ENCODE assay signal across 8 mouse cellular contexts in genomic region chr10:83652205-83652866, GRCm38 (mm10). TPM values are rescaled to one million over a fixed set of nuclear protein-coding genes. Genes with fewer than 3 reads are reported as not detected.
DNase-seq lines count a peak whose midpoint lies in the region; ATAC-seq and TF ChIP-seq lines count a peak whose summit lies in the region.
"Not testable (repeated sequence)": the region's sequence is repeated elsewhere in the genome, so short reads cannot be mapped to it uniquely, and the experiment has no call there.

No protein-coding gene starts in this region.

- not testable (repeated sequence) for H3K79me2 ChIP-seq in MEL (ENCODE audit: control insufficient read depth, insufficient read depth, low read length, poor library complexity)

- TF ChIP-seq CTCF in MEL (IDR thresholded peaks at IDR 0.05 in 2 of 3, conservative IDR thresholded peaks at IDR 0.05 in 1 of 3; ENCODE audit: control insufficient read depth in 1 of 3, insufficient read depth in 1 of 3, low read depth in 2 of 3, low read length in 3 of 3, poor library complexity in 1 of 3, severe bottlenecking in 1 of 3) = peak in 2 of 3 experiments; percentile 11; a peak in 2 of 6 replicates
- TF ChIP-seq CTCF in gastrocnemius, adult 2 months (IDR thresholded peaks at IDR 0.05) = peak; percentile 11; the same call in 1 of the 2 replicates
- peak; percentile 26; the same call in 1 of the 2 replicates for TF ChIP-seq CTCF in hindbrain, postnatal 0 days (IDR thresholded peaks at IDR 0.05; ENCODE audit: low read depth)
- peak; percentile 32 for TF ChIP-seq CTCF in layer of hippocampus, adult 2 months (conservative IDR thresholded peaks at IDR 0.05)

- TF ChIP-seq POLR2A in MEL (IDR thresholded peaks at IDR 0.05; ENCODE audit: control insufficient read depth in 1 of 2, insufficient read depth in 1 of 2, low read depth in 1 of 2, low read length in 2 of 2, poor library complexity in 1 of 2) = not testable (repeated sequence)

- ATAC-seq in hindbrain, postnatal 0 days = not testable (repeated sequence)

- DNase-seq in 3T3-L1 (ENCODE audit: low read depth, low spot score) (peak; percentile 16), MEL (ENCODE audit: low read depth, low spot score) (peak; percentile 48)
- DNase-seq in CD4-positive helper T cell, adult 2 months (ENCODE audit: low read depth, low spot score) = peak; percentile 24
- DNase-seq in cerebellum, adult 11 months = peak; percentile 28
- peak; percentile 32 for DNase-seq in cerebellum, adult 8-10 months
- not testable (repeated sequence) for DNase-seq in gastrocnemius, adult 2 months; hindbrain, postnatal 0 days (ENCODE audit: low spot score); layer of hippocampus, adult 2 months (ENCODE audit: low spot score in 2 of 2)

- H3K4me2 ChIP-seq in hindbrain, postnatal 0 days (ENCODE audit: low read depth, low read length) = not testable (repeated sequence)

- 82% methylated on average over 19 of the region's 19 CpGs for WGBS in hindbrain, postnatal 0 days

- not testable (repeated sequence) for H3K36me3 ChIP-seq in MEL (ENCODE audit: control insufficient read depth in 1 of 2, insufficient read depth in 2 of 2, low read length in 2 of 2); hindbrain, postnatal 0 days (ENCODE audit: insufficient read depth, low read length)

- H3K9me3 ChIP-seq in MEL (replicated peaks; ENCODE audit: insufficient read depth, low read length); hindbrain, postnatal 0 days (ENCODE audit: low read length): not testable (repeated sequence)

- peak; percentile 26 for TF ChIP-seq RAD21 in MEL (IDR thresholded peaks at IDR 0.05; ENCODE audit: low read depth, low read length)

- H3K4me1 ChIP-seq in MEL (ENCODE audit: control insufficient read depth in 1 of 2, insufficient read depth in 2 of 2, low read length in 2 of 2) = peaks cover 2 to 11% of the 10 kb centered on the region in 2 experiments; a peak in 2 of 4 replicates
- not testable (repeated sequence) for H3K4me1 ChIP-seq in hindbrain, postnatal 0 days (ENCODE audit: insufficient read depth, low read length)

- 0 out of 2 replicates have a peak overlapping the region, but pooled peaks have one; percentile 9 for H3K27ac ChIP-seq in MEL (ENCODE audit: control insufficient read depth, low read depth, low read length)
- H3K27ac ChIP-seq in gastrocnemius, adult 2 months; hindbrain, postnatal 0 days; layer of hippocampus, adult 2 months: not testable (repeated sequence)

- not testable (repeated sequence) for H3K27me3 ChIP-seq in MEL (ENCODE audit: control insufficient read depth in 1 of 2, insufficient read depth in 2 of 2, low read length in 2 of 2); hindbrain, postnatal 0 days (ENCODE audit: insufficient read depth, low read length)

- H3K4me3 ChIP-seq in MEL (ENCODE audit: control insufficient read depth in 1 of 2, insufficient read depth in 1 of 2, low read depth in 2 of 2, low read length in 2 of 2) = peak overlapping the region; percentile 78 to 87
- H3K4me3 ChIP-seq in gastrocnemius, adult 2 months; hindbrain, postnatal 0 days (ENCODE audit: low read length); layer of hippocampus, adult 2 months: not testable (repeated sequence)

- not testable (repeated sequence) for TF ChIP-seq EP300 in MEL (IDR thresholded peaks at IDR 0.05; ENCODE audit: low read depth in 1 of 2, low read length in 2 of 2)

- intact Hi-C loops in gastrocnemius, adult 2 months (cut with DNase I) = not testable (repeated sequence)

- H3K9ac ChIP-seq in MEL (ENCODE audit: control insufficient read depth, low read depth, low read length, poor library complexity, severe bottlenecking) = peak overlapping the region; percentile 61
- H3K9ac ChIP-seq in hindbrain, postnatal 0 days (replicated peaks; ENCODE audit: low read length) = not testable (repeated sequence)

TF ChIP-seq in MEL, 35 proteins besides CTCF, POLR2A, EP300 and RAD21:
- TF ChIP-seq ETS1 (IDR thresholded peaks at IDR 0.05; ENCODE audit: low read depth, low read length) = peak; percentile 69
- peak; percentile 69 for TF ChIP-seq HCFC1 (IDR thresholded peaks at IDR 0.05; ENCODE audit: low read depth, low read length)
- peak; percentile 53; the same call in 1 of the 2 replicates for TF ChIP-seq NRF1 (IDR thresholded peaks at IDR 0.05; ENCODE audit: insufficient read depth, low read depth, low read length, poor library complexity, severe bottlenecking)
- peak; percentile 28; the same call in 1 of the 2 replicates for TF ChIP-seq MAX (IDR thresholded peaks at IDR 0.05; ENCODE audit: low read length)
- peak; percentile 65 for TF ChIP-seq MXI1 (IDR thresholded peaks at IDR 0.05; ENCODE audit: low read depth, low read length)
- TF ChIP-seq SIN3A (IDR thresholded peaks at IDR 0.05; ENCODE audit: low read length) = peak; percentile 79
- TF ChIP-seq TBP (IDR thresholded peaks at IDR 0.05; ENCODE audit: low read depth, low read length) = 0 out of 2 replicates have a peak, but pooled peaks have one; percentile 14

RNA-seq across cellular contexts. Expression of gene Appl2, which starts 3.8 kb away (rescaled TPM):
- 0.15 TPM in 1 of 2 replicates, not detected in the other for total RNA-seq in MEL (2012; rRNA removed)
- polyA plus RNA-seq in MEL (2012; ENCODE audit: insufficient read depth in 1 of 2, insufficient read length in 2 of 2, low read depth in 1 of 2, low replicate concordance in 2 of 2, missing spikeins in 1 of 2) = under 1 TPM in 1 of 2 experiments, not detected in 1; 0.99 TPM
- 10 to 100 TPM; 19.3 to 21.0 TPM for total RNA-seq in gastrocnemius, adult 2 months (2021)
- total RNA-seq in hindbrain, postnatal 0 days (2014; rRNA removed) = 42.2 and 65.0 TPM in 2 replicates
- 45.2 and 48.6 TPM in 2 replicates for polyA plus RNA-seq in hindbrain, postnatal 0 days (2015; fragmentation: Nextera tagmentation; extraction: Ambion mirVana)
- total RNA-seq in layer of hippocampus, adult 2 months (2021) = 10 to 100 TPM; 81.1 to 95.5 TPM

Comparison
In these comparisons a context has a peak if more than half of its experiments do, and no peak if none do; other contexts are left out.
1. RNA of gene Appl2, which starts 3.8 kb away (total RNA-seq): 81.1 to 95.5 TPM in layer of hippocampus, adult 2 months, 42.2 to 65.0 TPM in hindbrain, postnatal 0 days and 19.3 to 21.0 TPM in gastrocnemius, adult 2 months; 0.15 TPM in MEL; every median in the first group is over 10 times any median in the second.
2. Peak in every context shown above with its lines, with median percentiles within 50 percentile points of each other: CTCF ChIP-seq.